Mouse (Mus musculus) leukemia stem cell, adult 10-12 weeks (primary cell): ENCODE measurements around the gene Clec4n. TPM values are rescaled to one million over a fixed set of nuclear protein-coding genes. Genes with fewer than 3 reads are reported as not detected.

Experiments used
- polyA plus RNA-seq: library from polyadenylated mRNA; stranded (reverse); fragments of >175 nt; gene quantifications from 2 replicates; pipeline ENCODE4 v1.2.3, GENCODE M21; 2012; ENCODE audit warnings: low replicate concordance

The Clec4n gene
- 2.4 TPM in 1 of 2 replicates, not detected in the other for polyA plus RNA-seq

GRCm38 (mm10) chr6:123229644-123230043 is at the start of gene Clec4n:
Gene Clec4n (plus strand): TSS chr6:123229843.

DNA sequence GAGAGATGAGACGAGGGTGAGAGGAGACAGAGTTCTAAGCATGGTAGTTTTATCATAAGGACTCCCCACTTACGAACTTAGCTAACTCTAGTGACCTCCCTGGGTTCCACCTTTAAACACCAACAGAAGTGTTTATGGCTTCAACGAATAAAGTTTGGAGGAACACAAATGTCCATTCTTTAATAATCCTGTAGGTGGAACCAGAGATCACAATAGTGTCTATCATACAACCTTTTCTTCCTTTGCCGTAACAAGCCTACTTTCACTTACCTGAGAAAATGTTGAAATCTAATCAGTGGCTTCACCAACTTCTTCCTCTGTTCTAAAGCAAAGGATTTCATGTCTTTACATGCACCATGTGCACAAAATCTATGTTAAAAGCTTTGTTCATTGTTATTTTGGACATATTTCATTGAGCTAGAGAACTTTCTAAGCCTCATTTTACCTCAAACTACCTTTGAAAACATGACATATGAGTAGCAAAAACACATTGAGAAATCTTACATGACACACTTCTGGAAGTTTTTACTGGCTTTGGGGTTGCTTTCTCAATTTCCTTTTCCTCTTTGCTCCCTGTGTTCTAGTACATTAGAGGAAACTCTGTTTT is 32.0 kb downstream of the Clec4n start, which contains the start of gene Clec4d:
Clec4d (plus strand) TSS at position 557 of the 607 bp plus-strand sequence.

DNA sequence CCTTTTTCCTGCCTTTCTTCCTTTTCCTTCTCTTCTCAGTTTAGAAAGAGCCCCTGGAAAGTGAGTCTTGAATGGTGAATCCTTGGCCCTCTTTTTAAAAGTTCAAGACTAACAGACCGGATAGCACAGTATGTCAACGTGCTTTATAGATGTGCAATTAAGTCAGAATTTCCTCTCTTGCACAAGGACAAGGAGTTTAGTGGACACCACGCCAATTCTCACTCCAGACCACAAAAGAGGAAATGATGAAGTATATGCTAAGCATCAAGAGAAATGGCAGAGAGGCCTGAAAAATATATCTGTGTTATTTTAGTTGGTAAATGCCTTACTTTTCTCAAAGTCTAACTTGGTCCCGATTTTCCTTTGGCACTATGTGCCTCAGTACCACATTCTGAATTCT is 60.1 kb downstream of the Clec4n start, which contains the start of gene Clec4e:
Clec4e (minus strand) TSS at position 118 of the 400 bp plus-strand sequence.

Other genes starting within 250 kb of the Clec4n start
- not detected in 2 replicates for gene Clec4a4, start 239.5 kb upstream of the Clec4n start, polyA plus RNA-seq
- not detected in 2 replicates for gene Clec4b1, start 179.9 kb upstream of the Clec4n start, polyA plus RNA-seq
- 2.3 and 3.5 TPM in 2 replicates for gene Clec4a2, start 123.4 kb upstream of the Clec4n start, polyA plus RNA-seq
- not detected in 2 replicates for gene Clec4b2, start 57.0 kb upstream of the Clec4n start, polyA plus RNA-seq
- 0.14 TPM in 1 of 2 replicates, not detected in the other for gene Clec4d, start 32.3 kb downstream of the Clec4n start, polyA plus RNA-seq
- 0.13 TPM in 1 of 2 replicates, not detected in the other for gene Clec4e, start 60.0 kb downstream of the Clec4n start, polyA plus RNA-seq
- not detected in 2 replicates for gene Vmn2r19, start 78.5 kb downstream of the Clec4n start, polyA plus RNA-seq
- 0.01 TPM in 1 of 2 replicates, not detected in the other for gene Vmn2r20, start 188.3 kb downstream of the Clec4n start, polyA plus RNA-seq